18 mouse cellular contexts compared by ENCODE assay signal in the genomic region with DNA sequence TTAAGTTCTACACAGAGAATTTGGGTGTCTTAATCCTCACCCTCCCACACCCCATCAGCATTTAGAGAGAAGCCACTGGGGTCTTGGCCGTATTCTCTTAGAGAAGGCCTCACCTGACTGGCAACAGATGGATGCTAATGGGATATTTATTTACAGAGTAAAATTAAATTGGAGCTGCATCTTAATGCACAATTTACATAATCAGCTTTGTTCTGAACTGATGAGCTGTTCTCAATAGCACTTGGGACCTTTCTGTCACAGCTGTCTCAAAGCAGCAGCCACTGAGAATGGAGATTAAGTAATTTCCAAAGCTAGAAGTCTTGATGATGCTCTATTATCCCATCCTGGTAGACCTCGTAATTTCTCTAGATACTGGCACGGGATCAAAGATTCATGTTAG. TPM values are rescaled to one million over a fixed set of nuclear protein-coding genes. Genes with fewer than 3 reads are reported as not detected.
DNase-seq lines count a peak whose midpoint lies in the region; ATAC-seq lines count a peak whose summit lies in the region.
"Had no signal": no experiment of that assay in that cellular context is flagged by ENCODE, and none has a peak within 500 bp of the region (broad histone marks: within the 10 kb centered on the region; RNA-seq: fewer than 3 reads in every experiment).

No protein-coding gene starts in this region.

- peaks cover 3% of the 10 kb centered on the region for H3K4me1 ChIP-seq in hindbrain, embryonic 11.5 days (replicated peaks; ENCODE audit: control insufficient read depth, insufficient read depth, low read length)
- peaks cover 29% of the 10 kb centered on the region for H3K4me1 ChIP-seq in hindbrain, embryonic 10.5 days (replicated peaks)
- H3K4me1 ChIP-seq in forebrain, embryonic 13.5 days = peaks cover 29% of the 10 kb centered on the region
- H3K4me1 ChIP-seq in hindbrain, embryonic 16.5 days (ENCODE audit: control insufficient read depth, insufficient read depth, low read depth, low read length) = peaks cover 13% of the 10 kb centered on the region
- H3K4me1 ChIP-seq in neural tube, embryonic 13.5 days (replicated peaks) = peaks cover 27% of the 10 kb centered on the region
- H3K4me1 ChIP-seq: embryonic facial prominence, embryonic 12.5 days had no signal

- no peak for DNase-seq in hindbrain, embryonic 11.5 days (ENCODE audit: low spot score)
- DNase-seq in hindbrain, embryonic 10.5 days (ENCODE audit: low spot score) = no peak
- DNase-seq in lung, adult 18-20 months = no peak
- no peak for DNase-seq in urinary bladder, postnatal 4 days (ENCODE audit: low spot score in 2 of 2)
- DNase-seq in lung, postnatal 4 days = no peak
- DNase-seq: thymus, postnatal 36 days had no signal

- no peaks in the 10 kb centered on the region for H3K27me3 ChIP-seq in hindbrain, embryonic 11.5 days (ENCODE audit: control insufficient read depth, insufficient read depth, low read length)
- no peaks in the 10 kb centered on the region for H3K27me3 ChIP-seq in hindbrain, embryonic 10.5 days (ENCODE audit: insufficient read depth, poor library complexity, severe bottlenecking)
- H3K27me3 ChIP-seq in forebrain, embryonic 13.5 days = no peaks in the 10 kb centered on the region
- H3K27me3 ChIP-seq in hindbrain, embryonic 16.5 days (replicated peaks; ENCODE audit: control insufficient read depth, insufficient read depth, low read length) = no peaks in the 10 kb centered on the region
- no peaks in the 10 kb centered on the region; the same call in none of the 2 replicates for H3K27me3 ChIP-seq in neural tube, embryonic 13.5 days
- H3K27me3 ChIP-seq: embryonic facial prominence, embryonic 12.5 days had no signal

- H3K9me3 ChIP-seq in hindbrain, embryonic 11.5 days (ENCODE audit: control insufficient read depth, low read length) = no peaks in the 10 kb centered on the region
- H3K9me3 ChIP-seq in hindbrain, embryonic 10.5 days = no peaks in the 10 kb centered on the region
- H3K9me3 ChIP-seq in forebrain, embryonic 13.5 days (replicated peaks) = 0 out of 2 replicates have a peak, but pooled peaks cover 4% of the 10 kb centered on the region
- H3K9me3 ChIP-seq in hindbrain, embryonic 16.5 days (ENCODE audit: control insufficient read depth, low read length) = no peaks in the 10 kb centered on the region; the same call in 1 of the 2 replicates
- H3K9me3 ChIP-seq in neural tube, embryonic 13.5 days = peaks cover 4% of the 10 kb centered on the region; the same call in 1 of the 2 replicates
- H3K9me3 ChIP-seq: embryonic facial prominence, embryonic 12.5 days had no signal

- no peaks in the 10 kb centered on the region for H3K36me3 ChIP-seq in hindbrain, embryonic 11.5 days (ENCODE audit: control insufficient read depth, insufficient read depth, low read length)
- no peaks in the 10 kb centered on the region for H3K36me3 ChIP-seq in hindbrain, embryonic 10.5 days
- no peaks in the 10 kb centered on the region for H3K36me3 ChIP-seq in forebrain, embryonic 13.5 days (ENCODE audit: poor library complexity, severe bottlenecking)
- no peaks in the 10 kb centered on the region for H3K36me3 ChIP-seq in hindbrain, embryonic 16.5 days (ENCODE audit: control insufficient read depth, insufficient read depth, low read length)
- no peaks in the 10 kb centered on the region for H3K36me3 ChIP-seq in neural tube, embryonic 13.5 days
- H3K36me3 ChIP-seq: embryonic facial prominence, embryonic 12.5 days had no signal

- no peak overlapping the region for H3K9ac ChIP-seq in hindbrain, embryonic 11.5 days (ENCODE audit: low read depth, low read length)
- no peak overlapping the region for H3K9ac ChIP-seq in forebrain, embryonic 13.5 days
- no peak overlapping the region for H3K9ac ChIP-seq in hindbrain, embryonic 16.5 days (ENCODE audit: low read depth, low read length)
- no peak overlapping the region for H3K9ac ChIP-seq in neural tube, embryonic 13.5 days
- H3K9ac ChIP-seq: embryonic facial prominence, embryonic 12.5 days; lung, embryonic 14.5 days had no signal

- 71% methylated on average over 3 of the region's 3 CpGs for WGBS in hindbrain, embryonic 11.5 days
- WGBS in hindbrain, embryonic 10.5 days = 84% methylated on average over 3 of the region's 3 CpGs
- 20% methylated on average over 3 of the region's 3 CpGs for WGBS in forebrain, embryonic 13.5 days
- 28% methylated on average over 3 of the region's 3 CpGs for WGBS in hindbrain, embryonic 16.5 days
- 32% methylated on average over 3 of the region's 3 CpGs for WGBS in neural tube, embryonic 13.5 days

- H3K4me2 ChIP-seq in hindbrain, embryonic 11.5 days (replicated peaks; ENCODE audit: low read depth, low read length) = no peak overlapping the region
- H3K4me2 ChIP-seq in forebrain, embryonic 13.5 days = peak overlapping the region; percentile 33
- H3K4me2 ChIP-seq in hindbrain, embryonic 16.5 days (ENCODE audit: low read length) = no peak overlapping the region
- H3K4me2 ChIP-seq in neural tube, embryonic 13.5 days = no peak overlapping the region
- H3K4me2 ChIP-seq: embryonic facial prominence, embryonic 12.5 days; lung, embryonic 14.5 days had no signal

- H3K4me3 ChIP-seq in hindbrain, embryonic 11.5 days (ENCODE audit: low read depth, low read length) = no peak overlapping the region
- no peak overlapping the region for H3K4me3 ChIP-seq in hindbrain, embryonic 10.5 days
- no peak overlapping the region for H3K4me3 ChIP-seq in forebrain, embryonic 13.5 days
- H3K4me3 ChIP-seq in hindbrain, embryonic 16.5 days (ENCODE audit: low read length) = no peak overlapping the region
- H3K4me3 ChIP-seq in neural tube, embryonic 13.5 days = no peak overlapping the region
- H3K4me3 ChIP-seq: embryonic facial prominence, embryonic 12.5 days; myocyte had no signal

- peak; percentile 58; the same call in 1 of the 2 replicates for ATAC-seq in hindbrain, embryonic 11.5 days (ENCODE audit: low FRiP score)
- peak; percentile 72 for ATAC-seq in forebrain, embryonic 13.5 days
- ATAC-seq in hindbrain, embryonic 16.5 days = peak; percentile 63
- peak; percentile 66 for ATAC-seq in neural tube, embryonic 13.5 days (ENCODE audit: low read depth)
- ATAC-seq: Patski had no signal

- peak overlapping the region; percentile 45; the same call in 1 of the 2 replicates for H3K27ac ChIP-seq in hindbrain, embryonic 11.5 days (ENCODE audit: low read depth, low read length)
- no peak overlapping the region for H3K27ac ChIP-seq in hindbrain, embryonic 10.5 days
- peak overlapping the region; percentile 86 for H3K27ac ChIP-seq in forebrain, embryonic 13.5 days
- H3K27ac ChIP-seq in hindbrain, embryonic 16.5 days (ENCODE audit: low read depth, low read length) = no peak overlapping the region; the same call in 1 of the 2 replicates
- H3K27ac ChIP-seq in neural tube, embryonic 13.5 days (replicated peaks) = peak overlapping the region; percentile 71
- H3K27ac ChIP-seq: embryonic facial prominence, embryonic 12.5 days; kidney, postnatal 0 days; stomach, postnatal 0 days had no signal

RNA-seq across cellular contexts. Expression of a gene that starts 26.6 kb away (rescaled TPM):
- polyA plus RNA-seq in hindbrain, embryonic 11.5 days (2014; fragmentation: Nextera tagmentation; extraction: Ambion mirVana) = not detected in 2 replicates
- polyA plus RNA-seq in hindbrain, embryonic 10.5 days (2016; fragmentation: Nextera tagmentation; extraction: Ambion mirVana) = not detected in 2 replicates
- polyA plus RNA-seq in forebrain, embryonic 13.5 days (2015; fragmentation: Nextera tagmentation; extraction: Ambion mirVana) = not detected in 2 replicates
- polyA plus RNA-seq in hindbrain, embryonic 16.5 days (2015; fragmentation: Nextera tagmentation; extraction: Ambion mirVana) = not detected in 2 replicates
- not detected in 2 replicates for polyA plus RNA-seq in neural tube, embryonic 13.5 days (2015; fragmentation: Nextera tagmentation; extraction: Ambion mirVana)
- polyA plus RNA-seq: embryonic facial prominence, embryonic 12.5 days; heart, postnatal 0 days; intestine, embryonic 14.5 days; kidney, postnatal 0 days; limb, embryonic 14.5 days; lung, embryonic 14.5 days; myocyte; Patski; stomach, postnatal 0 days had no signal

Comparison
In these comparisons a context has a peak if more than half of its experiments do, and no peak if none do; other contexts are left out.
1. H3K27ac ChIP-seq: peak in hindbrain, embryonic 11.5 days (single experiment), forebrain, embryonic 13.5 days (single experiment) and neural tube, embryonic 13.5 days (single experiment); none in hindbrain, embryonic 10.5 days (single experiment) and hindbrain, embryonic 16.5 days (single experiment).
2. Peak in every context shown above with its lines, with median percentiles within 50 percentile points of each other: ATAC-seq.